Mouse (Mus musculus) erythroid progenitor cell, adult 5-6 weeks (primary cell): ENCODE results near the gene Olfr1013. TPM values are rescaled to one million over a fixed set of nuclear protein-coding genes. Genes with fewer than 3 reads are reported as not detected.

Experiments used
- ATAC-seq: replicated peaks from 2 replicates; pipeline ENCODE4 v1.8.0; 2016; ENCODE audit warnings: moderate number of reproducible peaks, mild to moderate bottlenecking, moderate TSS enrichment, inconsistent platforms; ENCODE audit not compliant: poor library complexity, low FRiP score, severe bottlenecking
- total RNA-seq, 2 experiments: library from RNA; stranded (forward) in 1 of 2; stranded (reverse) in 1 of 2; fragments of 150-400 nt in 1 of 2; fragments of 186-747, 209-891 nt in 1 of 2; gene quantifications; 2 replicates each; pipeline versions ENCODE4 v1.2.3 to v1.2.4; 2015 to 2017; ENCODE audit warnings: low replicate concordance in 2 of 2

Gene Olfr1013
- not detected in 2 replicates for total RNA-seq (2015; ENCODE audit: low replicate concordance)
- total RNA-seq (2017; ENCODE audit: low replicate concordance) = not detected in 2 replicates

DNA sequence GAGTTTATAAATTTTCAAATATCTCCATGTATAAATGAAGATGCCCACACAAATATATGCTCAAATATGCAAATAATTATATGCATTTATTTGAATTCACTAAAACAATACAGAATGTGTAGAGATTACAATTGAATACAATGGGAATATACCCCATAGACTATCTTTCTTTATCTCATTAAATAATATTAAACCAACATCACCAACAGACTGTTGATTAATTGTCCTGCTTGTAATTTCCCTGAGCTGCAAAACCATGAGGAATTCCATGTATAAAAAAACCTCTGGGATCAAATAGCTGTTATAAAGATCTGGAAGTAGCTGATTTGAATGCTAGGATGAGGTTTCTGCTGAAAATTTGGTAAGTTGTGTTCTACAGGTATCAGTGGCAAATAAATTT is at the start of gene Olfr1013:
Olfr1013 (plus strand) TSS at position 301 of the 400 bp plus-strand sequence.
- no peak for ATAC-seq

DNA sequence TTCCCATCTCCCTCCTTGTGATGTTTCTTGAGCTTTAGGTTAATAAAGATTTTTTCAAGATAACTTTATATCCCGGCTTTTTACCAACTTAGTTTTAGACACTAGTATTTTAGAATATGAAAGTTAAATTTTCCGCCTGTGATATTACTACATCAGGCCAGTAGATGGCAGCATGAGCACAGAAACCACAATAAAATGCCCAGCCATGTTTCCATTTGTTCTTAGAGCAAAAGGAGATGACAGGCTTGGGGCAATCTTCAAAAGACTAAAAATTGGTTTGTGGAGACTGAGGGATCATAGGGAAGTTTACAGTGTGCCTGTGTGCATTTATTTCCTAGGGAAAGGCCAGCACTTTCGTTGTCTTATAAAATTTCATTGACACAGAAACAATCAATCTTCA is 41.1 kb upstream of the Olfr1013 start:
- no peak for ATAC-seq

DNA sequence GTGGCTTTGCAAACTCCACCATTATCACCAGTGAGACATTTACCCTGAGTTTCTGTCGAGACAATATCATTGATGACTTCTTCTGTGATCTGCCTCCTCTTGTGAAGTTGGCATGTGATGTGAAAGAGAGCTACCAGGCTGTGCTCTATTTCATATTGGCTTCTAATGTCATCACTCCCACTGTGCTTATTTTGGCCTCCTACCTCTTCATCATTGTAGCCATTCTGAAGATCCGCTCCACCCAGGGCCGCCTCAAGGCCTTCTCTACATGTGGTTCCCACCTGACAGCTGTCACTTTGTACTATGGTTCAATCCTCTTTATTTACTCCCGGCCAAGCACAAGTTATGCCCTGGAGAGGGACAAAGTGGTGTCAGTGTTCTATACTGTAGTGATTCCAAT is 13.1 kb upstream of the Olfr1013 start:
- no peak for ATAC-seq

DNA sequence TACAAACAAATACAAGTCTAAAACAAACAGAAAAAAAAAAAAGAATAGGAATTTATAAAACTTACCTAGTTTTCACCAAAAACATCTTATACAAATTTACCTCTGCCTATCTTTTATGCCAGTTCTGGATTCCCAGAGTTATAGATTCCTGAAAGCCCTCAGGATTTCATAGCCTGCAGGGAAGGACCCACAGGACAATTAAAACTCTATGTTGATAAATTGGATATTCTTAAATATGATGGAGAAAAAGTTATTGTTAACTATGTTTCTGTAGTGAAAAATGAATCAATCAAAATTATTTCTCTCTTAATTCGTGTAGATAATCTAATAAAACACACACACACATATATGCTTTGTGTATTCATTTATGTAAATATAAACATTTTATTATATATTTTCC is 4.2 kb upstream of the Olfr1013 start, which contains the start of gene Olfr1012:
Olfr1012 (minus strand) TSS at position 101 of the 400 bp plus-strand sequence.
- ATAC-seq = no peak

DNA sequence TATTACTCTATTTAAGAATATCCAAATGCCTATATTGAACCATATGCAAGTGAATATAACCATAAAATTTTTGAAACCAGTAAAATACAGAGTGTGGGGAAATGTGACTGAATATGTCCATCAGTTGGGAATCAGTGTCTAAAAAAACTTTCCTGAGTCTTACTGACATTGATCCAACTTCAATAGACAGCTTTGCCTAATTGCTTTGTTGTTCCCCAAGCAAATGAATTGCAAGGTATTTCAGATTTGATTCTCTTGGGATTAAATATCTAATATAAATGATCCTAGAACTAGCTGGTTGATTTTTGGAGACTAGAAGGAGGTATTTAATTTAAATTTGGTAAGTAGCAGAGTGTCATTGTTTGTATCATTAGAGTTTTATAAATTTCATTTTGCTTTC is 5.5 kb downstream of the Olfr1013 start, which contains the start of gene Olfr1014:
Olfr1014 (plus strand) TSS at position 301 of the 400 bp plus-strand sequence.
- ATAC-seq = no peak

DNA sequence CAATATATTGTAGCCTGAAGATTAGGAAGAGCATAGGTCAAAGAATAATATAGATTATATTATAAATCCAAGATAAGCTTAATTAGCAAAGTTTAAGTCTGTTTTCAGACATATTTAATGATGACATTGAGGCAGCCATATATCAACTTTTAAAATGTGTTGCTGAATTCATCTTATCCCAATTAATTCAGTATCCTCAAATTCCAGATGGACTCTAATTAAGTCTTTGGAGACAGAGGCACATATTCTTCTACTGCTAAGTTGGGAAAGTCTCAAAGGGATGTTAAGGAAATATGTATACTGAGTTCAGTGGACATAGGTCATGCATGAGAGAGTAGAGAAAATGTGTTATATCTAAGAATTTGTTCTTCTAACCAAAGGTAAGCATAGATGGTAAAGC is 14.8 kb downstream of the Olfr1013 start, which contains the start of gene Olfr1015:
Olfr1015 (plus strand) TSS at position 301 of the 400 bp plus-strand sequence.
- no peak for ATAC-seq

DNA sequence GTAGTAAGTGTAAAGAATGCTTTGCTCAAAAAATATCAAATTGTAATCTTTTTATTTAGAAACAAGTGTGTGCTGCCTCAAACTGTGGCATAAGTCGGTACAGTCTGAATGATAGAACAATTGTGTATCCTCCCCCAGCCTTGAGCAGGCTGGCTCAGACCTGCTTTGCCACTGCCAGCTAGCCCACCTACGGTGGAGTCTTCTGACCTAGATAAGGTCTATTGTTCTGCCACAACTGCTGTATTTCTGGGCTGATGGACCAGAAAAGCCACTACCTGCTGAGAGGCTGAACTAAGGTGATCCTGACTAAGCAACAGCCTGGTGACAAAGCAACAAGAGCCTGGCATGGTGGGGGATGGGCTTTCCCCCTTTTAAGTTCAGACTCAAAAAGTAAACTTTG is 25.4 kb downstream of the Olfr1013 start:
- no peak for ATAC-seq

DNA sequence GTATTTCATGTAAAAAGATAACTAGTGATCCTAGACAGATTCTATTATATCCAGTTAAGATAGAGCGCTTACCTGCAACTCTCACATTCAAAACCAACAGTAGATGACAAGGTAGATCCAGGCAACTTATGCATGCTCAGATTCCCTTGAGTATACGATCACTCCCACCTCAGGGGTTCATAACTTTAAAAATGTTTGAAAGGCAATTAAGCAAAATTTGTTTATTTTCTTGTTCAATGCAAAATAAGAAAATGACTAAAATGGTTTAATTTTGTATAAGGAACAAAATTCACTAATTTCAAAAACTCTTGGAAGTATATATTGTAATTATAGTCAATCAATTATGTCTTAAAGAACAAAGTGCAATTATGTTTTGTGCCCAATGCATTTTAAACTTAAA is 35.5 kb downstream of the Olfr1013 start, which contains the start of gene Olfr1016:
Olfr1016 (minus strand) TSS at position 101 of the 400 bp plus-strand sequence.
- ATAC-seq = no peak

DNA sequence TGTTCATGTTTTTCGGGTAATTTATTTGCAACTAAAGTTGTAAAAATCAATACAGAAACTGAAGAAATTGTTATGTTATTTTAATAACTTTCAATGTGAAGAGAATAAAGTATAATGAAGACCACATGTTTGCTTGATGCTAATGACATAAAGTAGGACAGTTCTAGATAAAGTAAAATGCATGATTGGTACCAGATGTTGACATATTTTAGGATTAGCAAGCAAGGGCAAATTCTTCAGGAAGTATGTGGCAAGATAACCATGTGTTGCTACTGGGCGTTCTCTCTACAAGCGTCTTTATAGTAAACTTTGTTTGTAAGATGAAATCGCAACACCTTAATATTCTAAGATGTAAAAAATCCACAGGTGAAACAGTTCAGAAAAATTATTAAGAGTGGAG is 37.6 kb downstream of the Olfr1013 start:
- no peak for ATAC-seq

DNA sequence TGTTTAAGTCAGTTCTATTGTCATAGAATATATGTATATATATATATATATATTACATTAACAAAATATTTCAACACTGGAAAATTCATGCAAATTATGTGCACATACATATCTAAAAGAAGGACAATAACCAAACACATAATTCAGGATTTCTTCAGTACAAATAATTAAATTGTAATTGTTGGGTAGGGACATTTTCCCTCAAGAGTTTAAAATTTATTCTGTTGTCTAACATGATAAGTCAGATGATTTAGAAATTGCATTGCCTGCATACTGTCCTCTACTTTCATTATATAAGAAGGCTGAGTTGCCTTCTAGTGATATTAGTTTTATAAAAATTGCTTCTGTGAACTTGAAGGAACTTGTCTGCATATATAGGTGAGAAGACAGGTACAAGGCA is 51.3 kb downstream of the Olfr1013 start, which contains the start of gene Olfr1018:
Olfr1018 (plus strand) TSS at position 301 of the 400 bp plus-strand sequence.
- ATAC-seq = no peak

Other genes starting within 250 kb of the Olfr1013 start
- gene 4833423E24Rik, start 248.1 kb upstream of the Olfr1013 start, total RNA-seq (2015; ENCODE audit: low replicate concordance) = not detected in 2 replicates
- not detected in 2 replicates for gene 4833423E24Rik, start 248.1 kb upstream of the Olfr1013 start, total RNA-seq (2017; ENCODE audit: low replicate concordance)
- not detected in 2 replicates for gene Olfr996, start 187.9 kb upstream of the Olfr1013 start, total RNA-seq (2015; ENCODE audit: low replicate concordance)
- gene Olfr996, start 187.9 kb upstream of the Olfr1013 start, total RNA-seq (2017; ENCODE audit: low replicate concordance) = not detected in 2 replicates
- gene Olfr998, start 178.2 kb upstream of the Olfr1013 start, total RNA-seq (2015; ENCODE audit: low replicate concordance) = not detected in 2 replicates
- gene Olfr998, start 178.2 kb upstream of the Olfr1013 start, total RNA-seq (2017; ENCODE audit: low replicate concordance) = not detected in 2 replicates
- not detected in 2 replicates for gene Olfr1000, start 155.2 kb upstream of the Olfr1013 start, total RNA-seq (2015; ENCODE audit: low replicate concordance)
- gene Olfr1000, start 155.2 kb upstream of the Olfr1013 start, total RNA-seq (2017; ENCODE audit: low replicate concordance) = not detected in 2 replicates
- gene Olfr1002, start 116.4 kb upstream of the Olfr1013 start, total RNA-seq (2015; ENCODE audit: low replicate concordance) = not detected in 2 replicates
- not detected in 2 replicates for gene Olfr1002, start 116.4 kb upstream of the Olfr1013 start, total RNA-seq (2017; ENCODE audit: low replicate concordance)
- gene Olfr154, start 102.6 kb upstream of the Olfr1013 start, total RNA-seq (2015; ENCODE audit: low replicate concordance) = not detected in 2 replicates
- not detected in 2 replicates for gene Olfr154, start 102.6 kb upstream of the Olfr1013 start, total RNA-seq (2017; ENCODE audit: low replicate concordance)
- not detected in 2 replicates for gene Olfr1006, start 88.3 kb upstream of the Olfr1013 start, total RNA-seq (2015; ENCODE audit: low replicate concordance)
- not detected in 2 replicates for gene Olfr1006, start 88.3 kb upstream of the Olfr1013 start, total RNA-seq (2017; ENCODE audit: low replicate concordance)
- gene Olfr1008, start 77.7 kb upstream of the Olfr1013 start, total RNA-seq (2015; ENCODE audit: low replicate concordance) = not detected in 2 replicates
- not detected in 2 replicates for gene Olfr1008, start 77.7 kb upstream of the Olfr1013 start, total RNA-seq (2017; ENCODE audit: low replicate concordance)
- gene Olfr1009, start 51.7 kb upstream of the Olfr1013 start, total RNA-seq (2015; ENCODE audit: low replicate concordance) = not detected in 2 replicates
- not detected in 2 replicates for gene Olfr1009, start 51.7 kb upstream of the Olfr1013 start, total RNA-seq (2017; ENCODE audit: low replicate concordance)
- not detected in 2 replicates for gene Olfr1012, start 4.3 kb upstream of the Olfr1013 start, total RNA-seq (2015; ENCODE audit: low replicate concordance)
- not detected in 2 replicates for gene Olfr1012, start 4.3 kb upstream of the Olfr1013 start, total RNA-seq (2017; ENCODE audit: low replicate concordance)
- not detected in 2 replicates for gene Olfr1014, start 5.6 kb downstream of the Olfr1013 start, total RNA-seq (2015; ENCODE audit: low replicate concordance)
- gene Olfr1014, start 5.6 kb downstream of the Olfr1013 start, total RNA-seq (2017; ENCODE audit: low replicate concordance) = not detected in 2 replicates
- gene Olfr1015, start 14.9 kb downstream of the Olfr1013 start, total RNA-seq (2015; ENCODE audit: low replicate concordance) = not detected in 2 replicates
- gene Olfr1015, start 14.9 kb downstream of the Olfr1013 start, total RNA-seq (2017; ENCODE audit: low replicate concordance) = not detected in 2 replicates
- gene Olfr1016, start 35.4 kb downstream of the Olfr1013 start, total RNA-seq (2015; ENCODE audit: low replicate concordance) = not detected in 2 replicates
- not detected in 2 replicates for gene Olfr1016, start 35.4 kb downstream of the Olfr1013 start, total RNA-seq (2017; ENCODE audit: low replicate concordance)
- gene Olfr1018, start 51.4 kb downstream of the Olfr1013 start, total RNA-seq (2015; ENCODE audit: low replicate concordance) = not detected in 2 replicates
- gene Olfr1018, start 51.4 kb downstream of the Olfr1013 start, total RNA-seq (2017; ENCODE audit: low replicate concordance) = 0.39 TPM in 1 of 2 replicates, not detected in the other
- gene Olfr1019, start 78.4 kb downstream of the Olfr1013 start, total RNA-seq (2015; ENCODE audit: low replicate concordance) = not detected in 2 replicates
- not detected in 2 replicates for gene Olfr1019, start 78.4 kb downstream of the Olfr1013 start, total RNA-seq (2017; ENCODE audit: low replicate concordance)
- gene Olfr1020, start 79.9 kb downstream of the Olfr1013 start, total RNA-seq (2015; ENCODE audit: low replicate concordance) = not detected in 2 replicates
- gene Olfr1020, start 79.9 kb downstream of the Olfr1013 start, total RNA-seq (2017; ENCODE audit: low replicate concordance) = not detected in 2 replicates
- gene Olfr1022, start 101.5 kb downstream of the Olfr1013 start, total RNA-seq (2015; ENCODE audit: low replicate concordance) = not detected in 2 replicates
- gene Olfr1022, start 101.5 kb downstream of the Olfr1013 start, total RNA-seq (2017; ENCODE audit: low replicate concordance) = not detected in 2 replicates
- not detected in 2 replicates for gene Olfr1023, start 118.5 kb downstream of the Olfr1013 start, total RNA-seq (2015; ENCODE audit: low replicate concordance)
- gene Olfr1023, start 118.5 kb downstream of the Olfr1013 start, total RNA-seq (2017; ENCODE audit: low replicate concordance) = not detected in 2 replicates
- not detected in 2 replicates for gene Olfr1024, start 138.0 kb downstream of the Olfr1013 start, total RNA-seq (2015; ENCODE audit: low replicate concordance)
- gene Olfr1024, start 138.0 kb downstream of the Olfr1013 start, total RNA-seq (2017; ENCODE audit: low replicate concordance) = not detected in 2 replicates
- not detected in 2 replicates for gene Olfr1025-ps1, start 148.1 kb downstream of the Olfr1013 start, total RNA-seq (2015; ENCODE audit: low replicate concordance)
- gene Olfr1025-ps1, start 148.1 kb downstream of the Olfr1013 start, total RNA-seq (2017; ENCODE audit: low replicate concordance) = not detected in 2 replicates
- not detected in 2 replicates for gene Olfr1026, start 154.5 kb downstream of the Olfr1013 start, total RNA-seq (2015; ENCODE audit: low replicate concordance)
- gene Olfr1026, start 154.5 kb downstream of the Olfr1013 start, total RNA-seq (2017; ENCODE audit: low replicate concordance) = not detected in 2 replicates
- gene Olfr1028, start 183.3 kb downstream of the Olfr1013 start, total RNA-seq (2015; ENCODE audit: low replicate concordance) = not detected in 2 replicates
- gene Olfr1028, start 183.3 kb downstream of the Olfr1013 start, total RNA-seq (2017; ENCODE audit: low replicate concordance) = not detected in 2 replicates
- not detected in 2 replicates for gene Olfr1029, start 206.8 kb downstream of the Olfr1013 start, total RNA-seq (2015; ENCODE audit: low replicate concordance)
- gene Olfr1029, start 206.8 kb downstream of the Olfr1013 start, total RNA-seq (2017; ENCODE audit: low replicate concordance) = not detected in 2 replicates
- gene Olfr1030, start 212.2 kb downstream of the Olfr1013 start, total RNA-seq (2015; ENCODE audit: low replicate concordance) = not detected in 2 replicates
- gene Olfr1030, start 212.2 kb downstream of the Olfr1013 start, total RNA-seq (2017; ENCODE audit: low replicate concordance) = not detected in 2 replicates
- gene Olfr1031, start 223.2 kb downstream of the Olfr1013 start, total RNA-seq (2015; ENCODE audit: low replicate concordance) = not detected in 2 replicates
- gene Olfr1031, start 223.2 kb downstream of the Olfr1013 start, total RNA-seq (2017; ENCODE audit: low replicate concordance) = not detected in 2 replicates
- gene Olfr1032, start 238.4 kb downstream of the Olfr1013 start, total RNA-seq (2015; ENCODE audit: low replicate concordance) = not detected in 2 replicates
- gene Olfr1032, start 238.4 kb downstream of the Olfr1013 start, total RNA-seq (2017; ENCODE audit: low replicate concordance) = not detected in 2 replicates